Mouse (Mus musculus): ENCODE results near the gene Apbb1.
A peak's percentile ranks its signal among the peaks of the same experiment; 100 is the strongest.

Gene Apbb1

DNA sequence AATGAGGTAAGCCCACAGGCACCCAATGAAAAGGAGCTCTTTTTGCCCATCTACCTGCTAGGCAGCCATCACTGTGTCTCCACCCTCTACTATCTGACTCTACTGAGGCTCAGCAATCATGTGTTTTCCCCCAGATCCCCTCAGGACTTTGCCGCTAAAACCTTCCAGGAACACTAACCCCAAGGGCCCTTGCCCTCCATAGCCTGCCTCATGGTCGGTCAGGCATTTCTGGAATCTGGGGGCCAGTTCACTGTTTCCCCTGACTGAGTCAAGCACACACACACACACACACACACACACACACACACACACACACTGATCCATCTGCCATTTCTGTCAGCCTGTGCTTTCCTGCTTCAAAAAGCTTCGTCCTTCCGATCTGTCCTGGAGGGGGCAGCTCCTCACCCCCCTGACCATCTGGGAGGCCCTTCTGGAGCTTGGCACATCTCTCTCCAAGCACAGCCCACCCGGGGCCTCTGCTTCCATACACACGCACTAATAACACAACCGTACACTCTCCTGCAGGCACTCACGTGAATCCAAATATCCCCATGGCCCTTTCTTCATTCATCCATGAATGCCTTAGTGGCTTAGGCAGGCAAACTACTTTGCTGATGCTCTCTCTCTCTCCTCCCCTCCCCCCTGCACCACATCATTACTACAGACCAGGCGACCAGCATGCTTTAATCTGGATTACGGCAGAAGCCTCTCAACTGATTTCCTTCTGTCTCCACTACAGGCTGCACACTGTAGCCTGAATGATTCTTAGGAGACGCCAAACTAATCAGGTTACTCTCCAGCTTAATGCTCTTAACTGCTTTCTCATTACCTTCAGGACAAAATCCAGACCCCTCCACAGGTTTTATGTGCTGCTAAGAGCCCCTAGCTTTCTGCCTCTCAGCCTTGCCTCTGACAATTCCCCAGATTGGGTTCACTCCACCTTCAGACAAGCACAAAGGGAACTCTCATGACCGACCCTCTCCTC is 11.6 kb downstream of the Apbb1 start:
- DNase-seq = no peak

DNA sequence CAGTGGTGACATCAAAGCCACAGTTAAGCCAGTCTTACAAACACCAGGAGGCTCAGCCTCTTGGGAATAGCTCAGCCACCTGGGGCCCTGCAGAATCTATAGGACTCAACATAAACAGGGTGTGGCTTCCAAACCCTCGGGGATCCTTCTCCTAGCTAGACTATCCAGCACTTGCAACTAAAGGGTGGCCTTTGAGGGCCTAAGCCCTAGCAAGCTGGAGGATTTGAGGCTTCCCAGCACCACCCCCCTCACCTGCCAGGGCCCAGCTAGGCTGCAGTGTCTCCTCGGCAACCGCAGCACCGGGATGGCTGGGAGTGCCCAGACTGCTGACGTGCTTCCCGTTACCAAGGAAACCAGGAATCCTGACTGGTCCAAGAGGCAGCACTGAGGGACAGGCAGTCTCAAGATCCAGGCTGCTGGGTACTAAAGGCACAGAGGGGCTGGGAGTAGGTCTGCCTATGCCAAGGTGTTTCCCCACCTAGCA is 12.4 kb downstream of the Apbb1 start:
- DNase-seq = peak; percentile 77

DNA sequence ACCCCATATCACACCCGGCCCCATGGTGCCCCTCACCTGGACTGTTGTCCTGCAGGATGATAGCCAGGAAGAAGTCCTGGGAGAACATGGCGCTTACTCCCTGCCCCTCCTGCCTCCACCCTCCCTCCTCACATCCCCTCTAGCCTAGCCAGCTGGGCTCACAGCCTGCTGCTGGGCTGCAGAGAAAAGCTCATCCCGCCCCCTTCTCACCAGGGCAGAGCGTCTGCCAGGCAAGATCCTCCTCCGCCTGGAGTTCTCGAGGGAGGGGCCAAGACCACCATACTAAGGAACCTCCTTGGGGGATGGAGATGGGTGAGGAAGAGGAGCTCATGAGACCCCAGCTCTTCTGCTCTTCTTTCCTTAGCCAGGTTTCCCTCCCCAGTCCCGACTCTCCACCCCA is 12.9 kb downstream of the Apbb1 start:
- peak; percentile 70 for DNase-seq

DNA sequence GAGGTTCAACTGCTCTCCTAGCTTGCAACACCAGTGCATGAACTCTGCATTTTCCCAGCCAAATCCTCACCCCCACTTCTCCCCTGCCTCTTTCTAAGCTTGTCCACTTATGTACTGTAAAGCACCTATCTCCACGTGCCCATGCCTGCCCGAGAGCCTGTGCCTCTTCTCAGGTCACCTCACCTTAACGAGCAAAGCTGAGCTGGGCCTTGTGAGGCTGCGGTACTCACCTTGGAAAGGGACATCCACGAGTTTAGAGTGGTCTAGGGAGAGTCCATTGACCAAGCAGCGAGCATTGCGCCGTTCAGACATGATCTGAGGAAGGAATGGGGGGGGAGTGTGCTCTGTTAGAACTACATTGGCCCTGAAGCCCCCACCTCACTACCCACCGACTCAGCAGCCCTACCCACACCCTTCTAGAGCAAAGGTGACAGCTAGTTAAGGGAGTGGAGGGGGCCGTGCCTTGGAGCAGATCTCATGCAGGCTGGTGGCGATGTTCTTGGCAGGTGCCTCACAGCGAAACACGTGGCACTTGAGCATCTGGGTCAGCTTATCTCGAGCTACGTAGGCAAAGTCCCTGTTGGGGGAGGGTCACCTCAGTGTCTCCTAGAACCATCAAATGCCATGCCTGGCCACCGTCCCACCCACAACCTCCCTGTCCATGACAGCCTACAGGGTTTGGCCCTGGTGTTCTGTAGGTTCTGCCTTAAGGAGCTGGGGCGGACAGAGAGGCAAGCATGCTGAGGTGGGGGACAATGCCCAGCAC is 16.2 kb downstream of the Apbb1 start:
- DNase-seq = no peak

GRCm38 (mm10) chr7:105563367-105563766 is 18.1 kb downstream of the Apbb1 start:
- DNase-seq = no peak

GRCm38 (mm10) chr7:105562317-105562716 is 19.1 kb downstream of the Apbb1 start:
- no peak for DNase-seq

DNA sequence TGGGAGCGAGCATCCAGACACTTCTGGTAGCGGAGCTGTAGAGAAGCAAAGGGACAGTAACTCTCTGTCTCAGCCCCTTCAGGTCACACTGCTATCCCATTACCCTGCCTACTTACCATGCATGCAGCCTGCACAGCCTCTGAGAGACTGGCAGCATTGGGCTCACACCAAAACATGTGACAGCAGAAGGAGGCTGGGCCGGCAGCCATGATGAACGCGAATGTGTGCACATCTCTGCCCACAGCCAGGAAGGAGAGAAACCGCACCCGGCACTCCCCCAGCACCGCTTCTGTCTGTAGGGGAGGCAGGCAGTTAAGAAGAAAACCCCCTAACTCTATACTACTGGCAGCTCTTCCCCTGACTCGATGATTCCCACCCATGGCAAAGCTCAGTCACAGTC is 22.4 kb downstream of the Apbb1 start:
- DNase-seq = peak; percentile 69

- no peak for DNase-seq
These were observed 23.8 kb downstream of the Apbb1 start for GRCm38 (mm10) chr7:105557671-105558070.

DNA sequence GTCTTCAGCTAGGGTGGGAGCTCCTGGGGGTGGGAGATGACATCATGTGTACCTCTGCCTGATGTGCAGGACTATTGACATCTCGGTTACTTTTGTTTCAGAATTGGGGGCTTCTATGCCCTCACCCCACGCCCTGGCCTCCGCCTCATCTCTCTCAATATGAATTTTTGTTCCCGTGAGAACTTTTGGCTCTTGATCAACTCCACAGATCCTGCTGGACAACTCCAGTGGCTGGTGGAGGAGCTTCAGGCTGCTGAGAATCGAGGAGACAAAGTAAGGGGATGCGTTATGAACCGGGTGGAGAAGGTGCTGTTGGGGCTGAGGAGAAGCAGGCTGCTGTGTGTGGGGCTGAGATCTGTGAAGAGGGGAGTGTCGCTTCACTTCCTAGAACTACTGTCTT is 25.0 kb downstream of the Apbb1 start:
- DNase-seq = no peak

DNA sequence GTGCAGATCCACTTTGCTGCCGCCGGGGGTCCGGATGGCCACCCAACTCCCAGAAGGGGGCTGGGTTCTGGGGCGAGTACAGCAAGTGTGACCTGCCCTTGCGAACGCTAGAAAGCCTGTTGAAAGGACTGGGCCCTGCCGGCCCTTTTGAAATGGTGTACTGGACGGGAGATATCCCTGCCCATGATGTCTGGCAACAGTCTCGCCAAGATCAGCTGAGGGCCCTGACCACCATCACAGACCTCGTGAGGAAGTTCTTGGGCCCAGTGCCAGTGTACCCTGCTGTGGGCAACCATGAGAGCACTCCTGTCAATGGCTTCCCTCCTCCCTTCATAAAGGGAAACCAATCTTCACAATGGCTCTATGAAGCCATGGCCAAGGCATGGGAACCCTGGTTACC is 25.9 kb downstream of the Apbb1 start:
- no peak for DNase-seq

DNA sequence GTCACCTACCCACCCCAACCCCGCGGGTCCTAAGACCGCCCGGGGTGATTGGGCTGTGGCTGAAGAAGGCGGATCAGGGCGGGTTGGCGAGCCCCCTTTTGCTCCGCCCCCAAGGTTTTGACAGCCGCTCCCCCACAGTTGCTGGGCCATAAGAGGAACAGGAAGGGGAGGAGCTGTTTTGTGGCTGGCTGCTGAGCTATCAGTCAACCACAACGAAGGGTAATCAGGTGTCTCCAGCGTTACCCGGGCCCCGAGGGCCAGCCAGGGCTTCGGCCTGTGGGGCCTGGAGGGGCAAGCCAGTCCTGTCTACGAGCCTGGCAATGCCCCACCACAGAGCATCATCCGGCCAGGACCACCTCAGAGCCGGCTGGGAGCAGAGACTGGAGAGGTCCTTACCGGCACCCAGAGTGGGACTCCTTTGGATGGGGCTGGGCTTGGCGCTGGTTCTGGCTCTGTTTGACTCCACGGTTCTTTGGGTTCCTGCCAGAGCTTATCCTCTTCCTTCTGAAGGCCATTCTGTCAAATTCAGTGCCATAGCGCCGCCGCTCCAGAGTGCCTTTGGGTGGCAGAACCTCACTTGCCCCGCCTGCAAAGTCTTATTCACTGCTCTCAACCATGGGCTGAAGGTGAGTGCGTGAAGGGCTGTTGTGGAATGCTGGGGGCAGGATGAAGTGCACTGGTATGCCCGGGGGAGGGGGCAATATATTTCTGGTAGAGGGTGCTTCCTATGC is 27.1 kb downstream of the Apbb1 start, which contains the start of gene Smpd1:
Smpd1 (plus strand) TSS at position 149 of the 731 bp plus-strand sequence.
- peak; percentile 83 for DNase-seq

GRCm38 (mm10) chr7:105553456-105554211 is 27.8 kb downstream of the Apbb1 start:
- DNase-seq = no peak

DNA sequence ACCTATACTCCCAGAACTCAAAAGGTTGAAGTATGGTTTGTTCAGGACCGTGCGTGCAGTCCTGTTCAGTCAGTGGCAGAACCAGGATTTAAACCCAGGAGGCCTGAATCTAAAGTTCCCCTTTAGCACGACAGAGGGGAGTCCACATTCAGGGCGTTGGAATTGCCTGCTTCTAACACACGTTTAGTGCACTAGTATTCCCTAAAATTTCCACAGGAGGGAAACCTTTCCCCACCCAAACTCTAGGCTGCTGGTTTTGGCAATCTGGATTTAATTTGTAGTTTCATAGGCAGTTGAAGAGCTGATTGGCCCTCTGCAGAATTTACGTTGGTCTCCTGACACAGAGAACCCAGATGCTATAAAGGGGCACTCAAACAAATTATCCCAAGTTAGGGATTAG is 32.4 kb downstream of the Apbb1 start:
- no peak for DNase-seq

DNA sequence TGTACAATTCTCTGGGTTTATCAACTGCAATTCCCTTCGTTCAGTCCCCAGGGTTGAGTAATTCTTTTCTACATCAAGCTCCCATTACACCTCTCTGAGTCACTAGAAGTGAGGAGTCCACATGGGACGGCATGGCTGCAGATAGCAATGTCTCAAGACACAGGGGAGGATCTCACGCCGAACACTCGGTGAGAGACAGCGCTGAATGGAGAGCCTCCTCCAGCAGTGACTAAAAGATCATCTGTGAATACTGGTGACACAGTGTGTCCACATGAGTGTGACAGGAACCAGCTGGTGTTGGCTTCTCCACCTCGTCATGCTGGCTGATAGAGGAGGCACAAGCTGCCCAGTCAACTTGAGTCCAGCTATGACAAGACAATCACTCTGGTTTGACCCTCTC is 33.5 kb downstream of the Apbb1 start:
- no peak for DNase-seq

DNA sequence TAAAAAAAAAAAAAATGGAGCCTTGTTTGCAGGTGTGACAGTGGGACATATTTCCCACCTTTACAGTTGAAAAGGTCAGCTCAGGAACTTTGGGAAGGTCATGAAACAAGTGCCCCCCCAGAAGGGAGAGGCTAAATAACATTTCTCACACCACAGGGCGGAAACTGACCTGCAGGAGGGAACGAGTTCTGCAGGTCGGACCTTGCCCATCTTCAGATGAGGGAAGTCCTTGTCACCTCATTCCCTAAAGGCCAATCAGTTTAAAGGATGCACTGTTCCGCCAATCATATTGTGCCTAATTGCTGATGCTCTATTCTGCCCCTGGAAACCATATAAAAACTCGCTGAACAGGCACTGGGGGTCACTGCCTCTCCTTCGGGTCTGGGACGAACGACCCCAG is 35.5 kb downstream of the Apbb1 start:
- DNase-seq = no peak

DNA sequence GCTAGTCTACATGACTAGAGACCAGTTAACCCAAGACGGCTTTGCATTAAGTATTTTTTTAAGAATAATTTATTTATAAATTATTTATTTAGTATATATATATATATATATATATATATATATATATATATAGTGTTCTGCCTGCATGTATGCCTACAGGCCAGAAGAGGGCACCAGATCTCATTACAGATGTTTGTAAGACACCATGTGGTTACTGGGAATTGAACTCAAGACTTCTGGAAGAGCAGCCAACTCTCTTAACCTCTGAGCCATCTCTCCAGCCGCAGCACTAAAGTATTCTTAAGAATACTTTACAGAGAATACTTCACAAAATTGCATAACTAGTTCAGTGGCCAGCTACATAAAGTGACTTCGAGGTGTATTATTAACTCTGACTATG is 47.3 kb downstream of the Apbb1 start:
- DNase-seq = no peak

DNA sequence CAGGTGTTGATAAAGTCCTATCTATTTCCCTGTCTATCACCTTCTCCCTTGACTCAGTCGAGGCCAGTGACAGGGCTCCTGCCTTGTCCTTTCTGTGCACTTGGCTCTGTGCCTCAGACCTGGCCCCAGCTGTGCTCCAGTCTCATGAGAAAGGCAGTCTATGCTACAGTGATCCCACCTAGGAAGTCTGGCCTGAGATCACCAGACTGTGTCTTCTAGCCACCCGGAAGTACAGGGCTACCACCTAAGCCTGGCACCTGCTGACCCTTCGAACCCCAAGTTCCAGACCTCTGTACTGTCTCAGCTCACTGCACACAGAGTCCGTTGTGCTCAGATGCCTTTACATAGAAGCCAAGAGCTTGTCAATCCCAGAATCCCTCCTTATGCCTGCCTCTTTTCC is 53.4 kb downstream of the Apbb1 start:
- no peak for DNase-seq

DNA sequence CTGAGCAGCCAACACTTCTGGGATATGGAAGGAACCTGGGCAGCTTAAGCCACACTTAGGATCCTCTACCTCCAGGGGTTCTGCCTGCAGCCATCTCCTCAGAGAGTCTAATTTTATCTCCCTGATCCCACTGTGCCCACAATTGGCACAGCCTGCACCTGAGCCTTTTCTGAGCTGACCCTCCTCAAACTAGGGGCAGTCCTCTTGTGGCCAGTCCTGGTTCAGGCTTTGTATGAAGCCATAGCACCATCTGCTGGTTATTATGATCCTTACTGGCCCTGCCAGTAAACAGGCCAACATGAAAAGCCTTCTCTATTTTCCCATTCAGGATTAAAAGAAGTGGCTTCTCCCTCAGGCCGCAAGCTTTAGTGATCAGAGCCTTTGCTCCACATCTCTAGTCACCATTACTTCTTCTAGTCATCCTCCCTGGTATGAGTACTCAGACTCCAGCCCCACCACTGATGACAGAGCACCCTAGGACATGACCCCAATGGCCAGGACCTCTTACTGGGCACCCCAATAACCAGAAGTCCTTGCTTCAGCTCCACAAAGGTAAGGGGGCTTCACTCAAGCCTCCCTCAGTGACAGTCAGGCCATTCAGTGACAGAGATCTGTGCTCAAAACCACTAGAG is 54.0 kb downstream of the Apbb1 start:
- DNase-seq = no peak

DNA sequence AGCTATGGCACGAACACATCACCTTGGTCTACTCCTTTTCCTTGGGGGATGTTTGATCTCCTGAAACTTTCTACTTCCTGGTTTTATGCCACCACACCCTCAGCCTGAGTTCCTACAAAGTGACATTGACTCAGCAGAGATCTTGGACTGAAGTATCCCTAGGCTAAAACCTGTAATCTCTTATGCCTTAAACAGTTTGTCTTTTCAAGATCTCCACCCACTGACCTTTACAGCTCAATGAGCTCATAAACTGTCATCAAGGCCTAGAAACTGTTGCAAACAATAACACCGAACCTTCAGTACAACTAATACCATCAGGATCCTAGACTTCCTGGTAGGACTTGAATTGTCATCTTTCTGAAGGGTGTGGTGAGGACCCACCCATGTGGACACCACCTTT is 57.2 kb downstream of the Apbb1 start:
- DNase-seq = no peak

DNA sequence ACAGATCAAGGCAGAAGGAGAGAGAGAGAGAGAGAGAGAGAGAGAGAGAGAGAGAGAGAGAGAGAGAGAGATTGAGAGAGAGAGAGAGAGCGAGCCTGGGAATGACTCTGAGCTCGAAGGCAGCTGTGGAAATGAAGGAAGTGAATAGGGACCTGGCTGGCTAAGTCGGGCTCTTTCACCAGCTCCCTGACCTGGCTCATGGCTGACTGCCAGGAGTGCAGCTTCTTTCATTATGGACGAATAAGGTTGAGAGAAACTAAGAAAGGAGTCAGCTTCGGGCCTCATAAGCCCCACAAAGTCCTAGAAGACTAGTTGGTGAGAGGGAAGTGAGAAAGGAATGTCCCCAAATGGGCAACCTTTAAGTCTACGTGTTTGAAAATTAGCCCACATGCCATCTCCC is 61.3 kb downstream of the Apbb1 start:
- DNase-seq = peak; percentile 35

- DNase-seq = no peak
These were observed 61.7 kb downstream of the Apbb1 start for GRCm38 (mm10) chr7:105519771-105520170.

DNA sequence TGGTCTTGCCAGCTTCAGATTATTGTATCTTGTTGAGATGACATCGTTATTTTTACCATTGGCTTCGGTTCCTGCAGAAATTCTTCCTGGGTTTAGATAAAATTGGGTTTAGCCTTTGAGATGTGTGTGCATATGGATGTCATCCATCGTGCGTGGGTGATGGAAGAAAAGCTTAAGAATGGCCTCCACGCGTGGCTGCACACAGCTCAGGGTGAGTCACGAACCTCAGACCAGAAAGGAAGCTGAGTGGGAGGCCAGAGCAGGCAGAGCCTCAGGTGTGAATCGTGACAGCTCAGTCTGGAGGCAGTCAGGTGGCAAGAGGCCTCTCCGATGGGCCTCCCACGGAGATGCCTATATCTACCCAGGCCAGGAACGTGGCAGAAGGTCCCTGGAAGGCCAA is 62.1 kb downstream of the Apbb1 start:
- peak; percentile 57 for DNase-seq

Measured in right cerebral cortex, postnatal 14 days (tissue).